Mouse (Mus musculus) left cerebral cortex, adult 2 months (tissue): ENCODE measurements at regions not wholly inside any gene's neighbourhood (a gene's known extent, or its start where the extent isn't known, plus 50 kb on each side); places are given as distances from the start of the nearest gene placed in this dataset.

ENCODE experiments used
- DNase-seq, 2 experiments: peaks; one replicate each; pipeline ENCODE4 v3.0.0; 2021 to 2022; ENCODE audit warnings: low spot score in 2 of 2, mixed read lengths in 1 of 2; ENCODE audit errors: extremely low spot score in 1 of 2
- H3K27ac ChIP-seq: fragments of 200-600 bp; 2 replicates; pipeline ENCODE4 v1.8.1; 2022
- H3K4me3 ChIP-seq: fragments of 200-600 bp; 2 replicates; pipeline ENCODE4 v1.8.1; 2022
- CTCF ChIP-seq: fragments of 200-600 bp; IDR thresholded peaks from 2 replicates; pipeline ENCODE4 v1.8.1; 2022; ENCODE audit warnings: antibody characterized with exemption, mild to moderate bottlenecking, moderate library complexity
- intact Hi-C: fragments of 180-260 bp; cut with DNase I; formaldehyde crosslinking; loops from one replicate; pipeline ENCODE4 v1.15.1; 2025

GRCm38 (mm10) chr5:64433786-64434185, 277.7 kb downstream of the Tbc1d1 start:
- TF ChIP-seq CTCF = no peak
- intact Hi-C loops = no loop called here
- no peak for DNase-seq

GRCm38 (mm10) chr5:64435491-64435890, 279.4 kb downstream of the Tbc1d1 start:
- no peak for DNase-seq
- TF ChIP-seq CTCF = no peak
- no peak overlapping the region for H3K4me3 ChIP-seq
- intact Hi-C loops = no loop called here
- H3K27ac ChIP-seq = no peak overlapping the region

More at GRCm38 (mm10) chr5:64433786-64434185, 277.7 kb downstream of the Tbc1d1 start:
- Histone ChIP-seq H3K27ac (no peak overlapping the region), H3K4me3 (no peak overlapping the region)

- Histone ChIP-seq H3K4me3 (no peak overlapping the region), H3K27ac (no peak overlapping the region)
- intact Hi-C loops = no loop called here
- TF ChIP-seq CTCF = no peak
- no peak for DNase-seq
Observed at GRCm38 (mm10) chr5:64435958-64436357, 279.9 kb downstream of the Tbc1d1 start.

GRCm38 (mm10) chr5:64437720-64438119, 281.6 kb downstream of the Tbc1d1 start:
- H3K4me3 ChIP-seq = no peak overlapping the region
- intact Hi-C loops = no loop called here
- DNase-seq = no peak
- no peak for TF ChIP-seq CTCF
- no peak overlapping the region for H3K27ac ChIP-seq

- H3K27ac ChIP-seq = no peak overlapping the region
- no peak for DNase-seq
- H3K4me3 ChIP-seq = no peak overlapping the region
- no peak for TF ChIP-seq CTCF
- intact Hi-C loops = no loop called here
Observed at GRCm38 (mm10) chr5:64438446-64439134, 282.5 kb downstream of the Tbc1d1 start.

- no peak for TF ChIP-seq CTCF
- Histone ChIP-seq H3K27ac (no peak overlapping the region), H3K4me3 (no peak overlapping the region)
- intact Hi-C loops = no loop called here
- DNase-seq = no peak
Observed at GRCm38 (mm10) chr5:64447847-64448246, 291.7 kb downstream of the Tbc1d1 start.

GRCm38 (mm10) chr5:64452668-64453334, 296.7 kb downstream of the Tbc1d1 start:
- no peak for DNase-seq
- intact Hi-C loops = no loop called here
- Histone ChIP-seq H3K4me3 (no peak overlapping the region), H3K27ac (no peak overlapping the region)
- TF ChIP-seq CTCF = no peak

GRCm38 (mm10) chr5:64459807-64460206, 303.7 kb downstream of the Tbc1d1 start:
- H3K4me3 ChIP-seq = no peak overlapping the region
- no peak overlapping the region for H3K27ac ChIP-seq
- intact Hi-C loops = no loop called here
- DNase-seq = no peak
- TF ChIP-seq CTCF = no peak

- no peak overlapping the region for H3K27ac ChIP-seq
- intact Hi-C loops = no loop called here
- no peak for DNase-seq
- H3K4me3 ChIP-seq = no peak overlapping the region
- TF ChIP-seq CTCF = no peak
Observed at GRCm38 (mm10) chr5:64460891-64461290, 304.8 kb downstream of the Tbc1d1 start.

GRCm38 (mm10) chr5:64461592-64461991, 305.5 kb downstream of the Tbc1d1 start:
- no peak overlapping the region for H3K27ac ChIP-seq
- TF ChIP-seq CTCF = no peak
- intact Hi-C loops = no loop called here
- no peak overlapping the region for H3K4me3 ChIP-seq
- no peak for DNase-seq

- TF ChIP-seq CTCF = no peak
- peak; percentile 30 to 54 for DNase-seq
- no peak overlapping the region for H3K4me3 ChIP-seq
- intact Hi-C loops = no loop called here
- H3K27ac ChIP-seq = no peak overlapping the region
Observed at GRCm38 (mm10) chr5:64462411-64462810, 306.3 kb downstream of the Tbc1d1 start.

- no peak overlapping the region for H3K4me3 ChIP-seq
- DNase-seq = no peak
- intact Hi-C loops = no loop called here
- no peak overlapping the region for H3K27ac ChIP-seq
- TF ChIP-seq CTCF = no peak
Observed at GRCm38 (mm10) chr5:64463570-64463969, 307.5 kb downstream of the Tbc1d1 start.

- Histone ChIP-seq H3K27ac (no peak overlapping the region), H3K4me3 (no peak overlapping the region)
- intact Hi-C loops = no loop called here
- DNase-seq = no peak
- TF ChIP-seq CTCF = no peak
Observed at GRCm38 (mm10) chr5:64466320-64466719, 310.2 kb downstream of the Tbc1d1 start.
